Mouse (Mus musculus): ENCODE data around the gene Slc35e2.
"Not testable (repeated sequence)": the region's sequence is repeated elsewhere in the genome, so short reads cannot be mapped to it uniquely, and the experiment has no call there.

The Slc35e2 gene

GRCm38 (mm10) chr4:155624338-155625291 lies 23.4 kb downstream of the Slc35e2 start, which contains the start of gene Cdk11b:
Gene Cdk11b, plus strand, starts transcription at chr4:155624854.
- DNase-seq (ENCODE audit: low spot score), result peak; percentile 100

- DNase-seq (ENCODE audit: low spot score), result no peak
These were observed 29.1 kb downstream of the Slc35e2 start for GRCm38 (mm10) chr4:155630267-155630666.

GRCm38 (mm10) chr4:155635766-155636499 lies 34.7 kb downstream of the Slc35e2 start:
- no peak for DNase-seq (ENCODE audit: low spot score)

- no peak for DNase-seq (ENCODE audit: low spot score)
These were observed 42.3 kb downstream of the Slc35e2 start for GRCm38 (mm10) chr4:155643531-155643930.

GRCm38 (mm10) chr4:155645308-155645707 lies 44.1 kb downstream of the Slc35e2 start, which contains the start of gene Gm10563:
Gene Gm10563, minus strand, starts transcription at chr4:155645408.
- DNase-seq (ENCODE audit: low spot score), result not testable (repeated sequence)

GRCm38 (mm10) chr4:155645721-155646120 lies 44.5 kb downstream of the Slc35e2 start:
- DNase-seq (ENCODE audit: low spot score), result no peak

- DNase-seq (ENCODE audit: low spot score), result no peak
These were observed 48.1 kb downstream of the Slc35e2 start for GRCm38 (mm10) chr4:155649355-155649754.

- peak; percentile 44 for DNase-seq (ENCODE audit: low spot score)
These were observed 50.5 kb downstream of the Slc35e2 start for GRCm38 (mm10) chr4:155651553-155652269.

GRCm38 (mm10) chr4:155652283-155653085 lies 51.3 kb downstream of the Slc35e2 start:
- no peak for DNase-seq (ENCODE audit: low spot score)

GRCm38 (mm10) chr4:155653086-155653450 lies 51.9 kb downstream of the Slc35e2 start, which contains the start of gene Mmp23:
Gene Mmp23, minus strand, starts transcription at chr4:155653384.
- peak; percentile 88 for DNase-seq (ENCODE audit: low spot score)

GRCm38 (mm10) chr4:155653451-155654182 lies 52.4 kb downstream of the Slc35e2 start:
- DNase-seq (ENCODE audit: low spot score), result peak; percentile 67

- DNase-seq (ENCODE audit: low spot score), result no peak
These were observed 52.9 kb downstream of the Slc35e2 start for GRCm38 (mm10) chr4:155654183-155654455.

- DNase-seq (ENCODE audit: low spot score), result peak; percentile 65
These were observed 53.5 kb downstream of the Slc35e2 start for GRCm38 (mm10) chr4:155654456-155655298.

GRCm38 (mm10) chr4:155656214-155656751 lies 55.1 kb downstream of the Slc35e2 start:
- no peak for DNase-seq (ENCODE audit: low spot score)

GRCm38 (mm10) chr4:155658961-155659360 lies 57.7 kb downstream of the Slc35e2 start:
- no peak for DNase-seq (ENCODE audit: low spot score)

GRCm38 (mm10) chr4:155660641-155661040 lies 59.4 kb downstream of the Slc35e2 start:
- DNase-seq (ENCODE audit: low spot score), result no peak

GRCm38 (mm10) chr4:155666903-155667302 lies 65.7 kb downstream of the Slc35e2 start:
- DNase-seq (ENCODE audit: low spot score), result no peak

GRCm38 (mm10) chr4:155668689-155669597 lies 67.7 kb downstream of the Slc35e2 start, which contains the start of gene Mib2:
Gene Mib2, minus strand, starts transcription at chr4:155669198.
- peak; percentile 97 for DNase-seq (ENCODE audit: low spot score)
